Mouse (Mus musculus) stomach, embryonic 14.5 days (tissue): ENCODE measurements around the gene Rbm34. TPM values are rescaled to one million over a fixed set of nuclear protein-coding genes. Genes with fewer than 3 reads are reported as not detected.

ENCODE experiments used
- ATAC-seq: fragments of 200-750 bp; cut with Nextera tagmentation; 2 replicates; pipeline ENCODE4 v1.8.0; 2017; ENCODE audit warnings: low read depth, moderate TSS enrichment; ENCODE audit not compliant: insufficient number of reproducible peaks, insufficient read depth, low FRiP score
- H3K27ac ChIP-seq: fragments of 300-500 bp; sonication (generic); 2 replicates; pipeline ENCODE4 v1.5.1; 2014; ENCODE audit warnings: mild to moderate bottlenecking, low read length, moderate library complexity, mixed read lengths
- H3K27me3 ChIP-seq: fragments of 300-500 bp; sonication (generic); 2 replicates; pipeline ENCODE4 v1.6.1; 2014; ENCODE audit warnings: low read length, control low read depth, mixed read lengths; ENCODE audit not compliant: control insufficient read depth, insufficient read depth
- H3K36me3 ChIP-seq: fragments of 300-500 bp; sonication (generic); 2 replicates; pipeline ENCODE4 v1.6.1; 2014; ENCODE audit warnings: mild to moderate bottlenecking, control low read depth, low read length, moderate library complexity, mixed read lengths; ENCODE audit not compliant: control insufficient read depth, insufficient read depth
- H3K4me1 ChIP-seq: fragments of 300-500 bp; sonication (generic); 2 replicates; pipeline ENCODE4 v1.6.1; 2014; ENCODE audit warnings: low read length, control low read depth, mixed read lengths; ENCODE audit not compliant: control insufficient read depth, insufficient read depth
- H3K4me2 ChIP-seq: fragments of 300-500 bp; sonication (generic); replicated peaks from 2 replicates; pipeline ENCODE4 v1.6.1; 2014; ENCODE audit warnings: low read depth, low read length, control low read depth
- H3K4me3 ChIP-seq: fragments of 300-500 bp; sonication (generic); 2 replicates; pipeline ENCODE4 v1.5.1; 2014; ENCODE audit warnings: low read depth, low read length, control low read depth
- H3K9ac ChIP-seq: fragments of 300-500 bp; sonication (generic); replicated peaks from 2 replicates; pipeline ENCODE4 v1.6.1; 2014; ENCODE audit warnings: low read depth, mild to moderate bottlenecking, control low read depth, low read length, moderate library complexity, mixed read lengths
- H3K9me3 ChIP-seq: fragments of 300-500 bp; sonication (generic); 2 replicates; pipeline ENCODE4 v1.6.1; 2016; ENCODE audit warnings: low read depth, low read length, control low read depth; ENCODE audit not compliant: control insufficient read depth
- WGBS: fragments of 180-500 bp; shearing (Covaris S2); extraction: QIAGEN DNeasy Blood & Tissue Kit; methylation state at CpG from one replicate; pipeline ENCODE4 v1.1.7; 2014; 5-methylcytosine and 5-hydroxymethylcytosine counted together
- polyA plus RNA-seq: library from polyadenylated mRNA; unstranded; fragments of >200 nt; fragmentation: Nextera tagmentation; extraction: Ambion mirVana; gene quantifications from 2 replicates; pipeline ENCODE4 v1.2.1, GENCODE M21; 2014

Gene Rbm34
- 25.0 and 25.1 TPM in 2 replicates for polyA plus RNA-seq

GRCm38 (mm10) chr8:126970579-126971313, at the start of gene Rbm34:
Rbm34 (minus strand) TSS chr8:126971071.
- Histone ChIP-seq H3K4me1 (peaks cover 3% of the 10 kb centered on the region; the same call in 1 of the 2 replicates), H3K27ac (peak within 1 kb of the TSS; percentile 21; the same call in 1 of the 2 replicates), H3K9ac (peak within 1 kb of the TSS; percentile 76), H3K4me3 (peak within 1 kb of the TSS; percentile 94), H3K4me2 (peak within 1 kb of the TSS; percentile 85), H3K9me3 (no peaks in the 10 kb centered on the region), H3K27me3 (no peaks in the 10 kb centered on the region), H3K36me3 (peaks cover 17% of the 10 kb centered on the region; the same call in 1 of the 2 replicates)
- WGBS, result under 1% methylated on average over 50 of the region's 50 CpGs
- ATAC-seq, result peak; percentile 97

GRCm38 (mm10) chr8:127011668-127012067, 40.8 kb upstream of the Rbm34 start:
- Histone ChIP-seq H3K4me3 (no peak overlapping the region), H3K4me1 (no peaks in the 10 kb centered on the region), H3K27ac (no peak overlapping the region), H3K9ac (no peak overlapping the region), H3K27me3 (no peaks in the 10 kb centered on the region), H3K36me3 (no peaks in the 10 kb centered on the region), H3K4me2 (no peak overlapping the region), H3K9me3 (no peaks in the 10 kb centered on the region)
- ATAC-seq, result no peak
- 58% methylated on average over 9 of the region's 9 CpGs for WGBS

GRCm38 (mm10) chr8:126994506-126994905, 23.6 kb upstream of the Rbm34 start:
- no peak for ATAC-seq
- WGBS, result 80% methylated on average over 1 of the region's 1 CpGs
- no peaks in the 10 kb centered on the region for H3K36me3 ChIP-seq
- no peak overlapping the region for H3K27ac ChIP-seq
- H3K27me3 ChIP-seq, result no peaks in the 10 kb centered on the region
- no peaks in the 10 kb centered on the region for H3K9me3 ChIP-seq
- no peaks in the 10 kb centered on the region for H3K4me1 ChIP-seq
- H3K9ac ChIP-seq, result no peak overlapping the region
- H3K4me2 ChIP-seq, result no peak overlapping the region
- H3K4me3 ChIP-seq, result no peak overlapping the region

GRCm38 (mm10) chr8:126989363-126990153, 18.7 kb upstream of the Rbm34 start:
- Histone ChIP-seq H3K4me2 (no peak overlapping the region), H3K36me3 (no peaks in the 10 kb centered on the region), H3K9ac (no peak overlapping the region), H3K4me3 (no peak overlapping the region), H3K9me3 (no peaks in the 10 kb centered on the region), H3K27me3 (no peaks in the 10 kb centered on the region), H3K27ac (no peak overlapping the region), H3K4me1 (no peaks in the 10 kb centered on the region)
- WGBS, result 75% methylated on average over 5 of the region's 5 CpGs
- ATAC-seq, result no peak

- Histone ChIP-seq H3K4me2 (no peak overlapping the region), H3K27ac (no peak overlapping the region), H3K9ac (no peak overlapping the region), H3K36me3 (no peaks in the 10 kb centered on the region), H3K27me3 (no peaks in the 10 kb centered on the region), H3K4me1 (no peaks in the 10 kb centered on the region), H3K9me3 (no peaks in the 10 kb centered on the region), H3K4me3 (no peak overlapping the region)
- no peak for ATAC-seq
- 61% methylated on average over 16 of the region's 16 CpGs for WGBS
Observed at GRCm38 (mm10) chr8:126988346-126989006, 17.6 kb upstream of the Rbm34 start.

- no peak for ATAC-seq
- WGBS, result 3% methylated on average over 12 of the region's 12 CpGs
Observed at GRCm38 (mm10) chr8:126986495-126986894, 15.6 kb upstream of the Rbm34 start.

DNA sequence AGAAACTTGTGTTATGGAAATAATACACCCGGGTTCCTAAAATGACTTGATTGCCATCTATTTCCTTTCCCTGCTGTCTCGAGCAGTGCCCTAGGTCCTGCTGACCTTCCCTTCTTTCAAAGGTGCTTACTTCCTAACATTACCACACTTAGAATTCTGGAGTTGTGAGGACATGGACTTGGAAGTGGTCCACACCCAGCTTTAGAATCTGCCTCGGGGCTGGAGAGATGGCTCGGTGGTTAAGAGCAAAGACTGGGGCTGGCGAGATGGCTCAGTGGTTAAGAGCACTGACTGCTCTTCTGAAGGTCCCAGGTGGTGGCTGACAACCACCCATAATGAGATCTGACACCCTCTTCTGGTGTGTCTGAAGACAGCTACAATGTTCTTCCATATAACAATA, 9.2 kb upstream of the Rbm34 start:
- H3K27ac ChIP-seq, result no peak overlapping the region
- no peaks in the 10 kb centered on the region for H3K27me3 ChIP-seq
- H3K9ac ChIP-seq, result no peak overlapping the region
- H3K36me3 ChIP-seq, result no peaks in the 10 kb centered on the region
- H3K4me1 ChIP-seq, result 0 out of 2 replicates have a peak, but pooled peaks cover 6% of the 10 kb centered on the region
- no peak overlapping the region for H3K4me3 ChIP-seq
- no peaks in the 10 kb centered on the region for H3K9me3 ChIP-seq
- no peak for ATAC-seq
- 70% methylated on average over 5 of the region's 5 CpGs for WGBS
- H3K4me2 ChIP-seq, result no peak overlapping the region

More at GRCm38 (mm10) chr8:126986495-126986894, 15.6 kb upstream of the Rbm34 start:
- no peaks in the 10 kb centered on the region for H3K9me3 ChIP-seq
- no peak overlapping the region for H3K27ac ChIP-seq
- H3K4me1 ChIP-seq, result no peaks in the 10 kb centered on the region
- no peak overlapping the region for H3K9ac ChIP-seq
- H3K27me3 ChIP-seq, result no peaks in the 10 kb centered on the region
- no peaks in the 10 kb centered on the region for H3K36me3 ChIP-seq
- H3K4me3 ChIP-seq, result no peak overlapping the region
- H3K4me2 ChIP-seq, result no peak overlapping the region
